Comparison of ENCODE assay signal across 19 mouse cellular contexts in genomic region chr4:43418450-43418849, GRCm38 (mm10). TPM values are rescaled to one million over a fixed set of nuclear protein-coding genes. Genes with fewer than 3 reads are reported as not detected.
DNase-seq lines count a peak whose midpoint lies in the region; ATAC-seq and TF ChIP-seq lines count a peak whose summit lies in the region.
"Had no signal": no experiment of that assay in that cellular context is flagged by ENCODE, and none has a peak within 500 bp of the region (broad histone marks: within the 10 kb centered on the region; RNA-seq: fewer than 3 reads in every experiment).

No protein-coding gene starts in this region.

- H3K36me3 ChIP-seq in kidney, embryonic 15.5 days = peaks cover 55% of the 10 kb centered on the region
- peaks cover 53% of the 10 kb centered on the region for H3K36me3 ChIP-seq in lung, embryonic 14.5 days (ENCODE audit: insufficient read depth)

- 75% methylated on average over 4 of the region's 4 CpGs for WGBS in kidney, embryonic 15.5 days
- WGBS in lung, embryonic 14.5 days = 59% methylated on average over 4 of the region's 4 CpGs

- no peak overlapping the region for H3K4me3 ChIP-seq in kidney, embryonic 15.5 days (replicated peaks)
- H3K4me3 ChIP-seq in lung, embryonic 14.5 days (ENCODE audit: low read depth, low read length) = no peak overlapping the region
- no peak overlapping the region for H3K4me3 ChIP-seq in brown adipose tissue, adult 24 weeks (ENCODE audit: insufficient read depth, low read depth, low read length)
- H3K4me3 ChIP-seq: erythroblast, embryonic 14.5 days; forebrain, embryonic 13.5 days; heart, embryonic 12.5 days had no signal

- ATAC-seq in kidney, embryonic 15.5 days (replicated peaks; ENCODE audit: low FRiP score) = no peak
- ATAC-seq in lung, embryonic 14.5 days (ENCODE audit: insufficient read depth) = no peak
- ATAC-seq: forebrain, embryonic 13.5 days had no signal

- H3K9ac ChIP-seq in kidney, embryonic 15.5 days = no peak overlapping the region
- no peak overlapping the region for H3K9ac ChIP-seq in lung, embryonic 14.5 days
- H3K9ac ChIP-seq: forebrain, embryonic 13.5 days; heart, embryonic 12.5 days had no signal

- H3K27ac ChIP-seq in kidney, embryonic 15.5 days = peak overlapping the region; percentile 82
- peak overlapping the region; percentile 36; the same call in 1 of the 2 replicates for H3K27ac ChIP-seq in lung, embryonic 14.5 days (ENCODE audit: low read depth)
- peak overlapping the region; percentile 89 for H3K27ac ChIP-seq in brown adipose tissue, adult 24 weeks (replicated peaks; ENCODE audit: low read depth, low read length)
- H3K27ac ChIP-seq: forebrain, embryonic 13.5 days had no signal

- TF ChIP-seq CTCF in lung, embryonic 14.5 days (IDR thresholded peaks at IDR 0.05; ENCODE audit: low read depth) = no peak

- H3K4me1 ChIP-seq in kidney, embryonic 15.5 days = peaks cover 35% of the 10 kb centered on the region
- peaks cover 3% of the 10 kb centered on the region; the same call in 1 of the 2 replicates for H3K4me1 ChIP-seq in lung, embryonic 14.5 days (ENCODE audit: insufficient read depth)
- H3K4me1 ChIP-seq in brown adipose tissue, adult 24 weeks (ENCODE audit: control insufficient read depth, insufficient read depth, insufficient read length, low read length) = peaks cover 18% of the 10 kb centered on the region
- H3K4me1 ChIP-seq: forebrain, embryonic 13.5 days had no signal

- 0 out of 2 replicates have a peak, but pooled peaks cover 4% of the 10 kb centered on the region for H3K27me3 ChIP-seq in kidney, embryonic 15.5 days
- no peaks in the 10 kb centered on the region for H3K27me3 ChIP-seq in lung, embryonic 14.5 days (ENCODE audit: insufficient read depth, low read length)

- intact Hi-C loops in gastrocnemius, postnatal 36 days (cut with DNase I) = loop anchor here (2.0 kb wide), 1 partner anchor 38 kb away; the partner anchor contains the start of gene Rusc2

- H3K9me3 ChIP-seq in kidney, embryonic 15.5 days (replicated peaks) = no peaks in the 10 kb centered on the region
- no peaks in the 10 kb centered on the region for H3K9me3 ChIP-seq in lung, embryonic 14.5 days (ENCODE audit: low read depth, low read length)
- H3K9me3 ChIP-seq: forebrain, embryonic 13.5 days; heart, embryonic 12.5 days had no signal

- peak; percentile 0 for DNase-seq in gastrocnemius, adult 18-20 months (ENCODE audit: low spot score)
- DNase-seq in gastrocnemius, postnatal 36 days = no peak
- no peak for DNase-seq in kidney, adult 8-10 months
- no peak for DNase-seq in lung, embryonic 14.5 days
- DNase-seq in lung, postnatal 25 days (ENCODE audit: low spot score) = no peak
- no peak for DNase-seq in retina, embryonic 14.5 days (ENCODE audit: low spot score)
- DNase-seq: cerebellum, adult 2 months; cerebellum, postnatal 36 days; left cerebral cortex, postnatal 4 days; liver; lung, adult 18-20 months; thymus, postnatal 25 days had no signal

- no peak overlapping the region for H3K4me2 ChIP-seq in kidney, embryonic 15.5 days
- H3K4me2 ChIP-seq in lung, embryonic 14.5 days = no peak overlapping the region
- H3K4me2 ChIP-seq: forebrain, embryonic 13.5 days; heart, embryonic 12.5 days had no signal

RNA-seq across cellular contexts. Expression of gene Fam166b, which starts 10.5 kb away (rescaled TPM):
- not detected for total RNA-seq in gastrocnemius, adult 18-20 months (2021)
- total RNA-seq in gastrocnemius, postnatal 36 days (2021) = not detected
- 0.27 and 0.44 TPM in 2 replicates for polyA plus RNA-seq in kidney, embryonic 15.5 days (2015; fragmentation: Nextera tagmentation; extraction: Ambion mirVana)
- 0.32 and 0.34 TPM in 2 replicates for polyA plus RNA-seq in lung, embryonic 14.5 days (2014; fragmentation: Nextera tagmentation; extraction: Ambion mirVana)
- polyA plus RNA-seq in brown adipose tissue, adult 24 weeks (2012; ENCODE audit: insufficient read depth, insufficient read length, missing spikeins) = not detected in 2 replicates
- total RNA-seq: CH12.LX; hematopoietic stem cell, adult 5-6 weeks had no signal
- polyA plus RNA-seq: heart, embryonic 12.5 days had no signal

RNA-seq across cellular contexts. Expression of gene Tesk1, which starts 23.3 kb away (rescaled TPM):
- total RNA-seq in gastrocnemius, adult 18-20 months (2021) = 10 to 100 TPM; 56.2 to 60.8 TPM
- total RNA-seq in gastrocnemius, postnatal 36 days (2021) = 10 to 100 TPM; 49.1 to 50.0 TPM
- 5.9 and 7.4 TPM in 2 replicates for polyA plus RNA-seq in kidney, embryonic 15.5 days (2015; fragmentation: Nextera tagmentation; extraction: Ambion mirVana)
- 12.6 and 15.9 TPM in 2 replicates for polyA plus RNA-seq in lung, embryonic 14.5 days (2014; fragmentation: Nextera tagmentation; extraction: Ambion mirVana)
- polyA plus RNA-seq in brown adipose tissue, adult 24 weeks (2012; ENCODE audit: insufficient read depth, insufficient read length, missing spikeins) = 33.8 and 37.9 TPM in 2 replicates

RNA-seq across cellular contexts. Expression of gene Cd72, which starts 36.0 kb away (rescaled TPM):
- total RNA-seq in gastrocnemius, adult 18-20 months (2021) = under 1 TPM in 1 of 2 experiments, not detected in 1; 0.21 TPM
- total RNA-seq in gastrocnemius, postnatal 36 days (2021) = not detected
- 3.0 and 4.3 TPM in 2 replicates for polyA plus RNA-seq in kidney, embryonic 15.5 days (2015; fragmentation: Nextera tagmentation; extraction: Ambion mirVana)
- 3.2 TPM in 2 replicates for polyA plus RNA-seq in lung, embryonic 14.5 days (2014; fragmentation: Nextera tagmentation; extraction: Ambion mirVana)
- 1.5 and 1.9 TPM in 2 replicates for polyA plus RNA-seq in brown adipose tissue, adult 24 weeks (2012; ENCODE audit: insufficient read depth, insufficient read length, missing spikeins)
- total RNA-seq: left cerebral cortex, postnatal 4 days had no signal

RNA-seq across cellular contexts. Expression of gene Rusc2, which starts 36.7 kb away (rescaled TPM):
- total RNA-seq in gastrocnemius, adult 18-20 months (2021) = 10 to 100 TPM; 28.5 to 36.3 TPM
- 10 to 100 TPM; 20.8 to 23.3 TPM for total RNA-seq in gastrocnemius, postnatal 36 days (2021)
- 11.7 and 14.1 TPM in 2 replicates for polyA plus RNA-seq in kidney, embryonic 15.5 days (2015; fragmentation: Nextera tagmentation; extraction: Ambion mirVana)
- polyA plus RNA-seq in lung, embryonic 14.5 days (2014; fragmentation: Nextera tagmentation; extraction: Ambion mirVana) = 5.0 and 5.8 TPM in 2 replicates
- polyA plus RNA-seq in brown adipose tissue, adult 24 weeks (2012; ENCODE audit: insufficient read depth, insufficient read length, missing spikeins) = 13.0 and 14.6 TPM in 2 replicates
- total RNA-seq: CH12.LX had no signal

Comparison
In these comparisons a context has a peak if more than half of its experiments do, and no peak if none do; other contexts are left out.
1. H3K27ac ChIP-seq: peak in every context shown above with its lines; median percentile 89 in brown adipose tissue, adult 24 weeks; 82 in kidney, embryonic 15.5 days; 36 in lung, embryonic 14.5 days.